Mouse (Mus musculus) mature B cell (primary cell): ENCODE measurements around the gene Clasrp.

Experiments used
- in situ Hi-C: fragments of 300-500 bp; cut with MboI; formaldehyde crosslinking; loops from 2 replicates; pipeline ENCODE4 v1.14.3; 2019

The Clasrp gene

DNA sequence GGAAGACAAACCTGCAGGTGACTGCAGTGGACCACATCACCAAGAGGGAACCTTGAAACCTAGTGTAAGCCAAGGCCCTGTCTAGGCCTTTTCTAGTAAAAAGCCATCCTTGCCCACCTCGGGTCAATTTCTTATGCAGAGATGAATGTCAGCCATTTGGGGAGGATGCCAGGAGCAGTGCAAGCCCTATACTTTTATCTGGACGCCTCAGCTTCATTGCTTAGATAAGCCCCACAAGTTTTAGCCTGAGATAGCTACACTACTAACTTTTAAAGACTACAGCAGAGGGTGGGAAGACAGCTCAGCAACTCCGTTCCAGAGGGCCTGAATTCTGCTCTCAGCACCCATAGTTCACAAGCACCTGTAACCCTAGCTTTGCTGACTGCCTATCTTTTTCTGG lies 40.4 kb downstream of the Clasrp start:
- in situ Hi-C loops, result no loop called here

DNA sequence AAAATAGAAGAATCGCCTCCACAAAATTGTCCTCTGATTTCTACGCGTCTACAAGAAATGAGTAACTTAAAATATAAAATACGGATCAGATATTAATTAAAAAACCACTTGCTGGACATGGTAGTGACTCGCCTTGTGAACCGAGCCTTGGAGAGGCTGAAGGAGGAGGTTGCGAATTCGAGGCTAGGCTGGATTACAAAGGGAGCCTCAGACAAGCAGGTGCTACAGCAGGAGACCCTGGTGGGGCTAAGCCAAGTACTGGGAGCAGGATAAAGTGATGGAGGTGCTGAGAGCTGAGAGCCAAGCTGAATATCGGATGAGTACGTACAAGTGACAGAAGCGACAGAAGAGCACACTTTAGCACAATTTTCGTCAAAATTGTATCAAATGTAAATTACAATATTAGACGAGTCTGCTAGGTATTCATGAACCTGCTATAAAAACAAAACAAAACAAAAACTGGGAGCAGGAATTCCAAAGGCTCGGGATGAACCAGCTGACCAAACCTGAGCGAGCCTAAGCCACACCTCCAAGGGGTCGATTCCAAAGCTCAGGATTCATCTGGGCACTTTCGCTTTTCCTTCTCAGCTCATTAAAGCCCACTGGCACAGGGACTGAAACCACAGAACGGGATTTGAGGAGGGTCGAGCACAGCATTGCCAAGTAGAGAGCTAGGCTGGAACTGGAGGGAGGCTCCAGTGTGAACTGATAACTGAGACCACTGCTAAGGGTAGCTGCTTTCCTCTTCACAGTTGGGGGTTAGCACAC lies 41.5 kb downstream of the Clasrp start, which contains the start of gene Ppp1r37:
Gene Ppp1r37 (minus strand): TSS at position 434 of the 768 bp plus-strand sequence.
- in situ Hi-C loops, result no loop called here

DNA sequence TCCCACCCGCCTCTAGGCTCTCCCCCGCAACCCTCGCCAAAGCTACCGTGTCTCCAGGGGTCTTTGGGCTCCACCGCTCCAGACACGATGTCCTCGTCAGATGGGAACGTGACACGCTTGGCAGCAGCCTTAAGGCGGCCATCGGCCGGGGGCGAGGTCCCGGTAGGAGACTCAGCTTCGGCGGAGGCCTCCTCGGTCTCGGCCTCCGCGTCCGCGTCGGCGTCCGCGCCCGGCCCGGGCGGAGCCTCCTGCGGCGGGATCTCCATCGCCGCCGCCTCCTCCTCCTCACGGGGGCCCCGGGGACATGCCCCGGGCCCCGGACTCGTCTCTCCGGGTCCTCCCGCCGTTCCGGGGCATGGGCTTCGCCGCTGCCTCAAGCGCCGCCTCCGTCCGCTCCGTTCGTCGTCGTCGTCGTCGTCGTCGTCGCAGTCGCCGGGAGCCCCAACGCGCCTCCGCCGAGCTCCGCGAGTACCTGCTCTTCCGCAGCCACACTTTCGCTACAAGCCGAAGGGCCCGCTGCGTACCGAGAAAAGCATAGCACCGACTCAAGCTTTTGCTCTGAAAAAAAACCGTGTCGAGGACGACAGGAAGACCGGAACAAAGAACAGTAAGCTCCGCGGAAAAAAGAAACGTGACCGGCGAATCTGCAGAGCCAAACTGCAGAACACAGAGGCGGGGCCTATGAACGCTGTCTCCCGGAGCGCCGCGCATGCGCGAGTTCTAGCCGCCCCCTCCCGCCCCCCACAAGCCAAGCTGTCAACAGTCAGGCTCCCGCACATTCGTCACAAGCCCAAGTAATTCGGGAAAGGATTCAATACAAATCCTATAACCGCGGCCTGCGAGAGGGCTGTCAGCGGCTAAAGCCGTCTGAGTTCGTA lies 42.3 kb downstream of the Clasrp start:
- in situ Hi-C loops, result no loop called here

DNA sequence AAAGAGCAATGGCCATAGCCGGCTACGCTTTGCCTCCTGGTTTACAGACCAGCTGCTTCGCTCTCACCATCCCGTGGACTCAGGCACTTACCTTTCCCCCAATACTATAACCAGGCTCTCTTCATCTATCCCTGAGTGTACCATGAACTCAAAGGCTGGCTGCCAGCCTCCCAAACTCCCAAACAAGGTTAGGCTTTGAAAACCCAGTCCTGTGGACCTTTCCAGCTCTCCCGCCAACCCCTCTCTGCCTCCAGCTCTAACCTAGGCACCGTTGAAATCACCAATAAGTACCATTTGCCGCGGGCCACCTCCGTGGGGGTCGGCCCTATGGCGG lies 42.9 kb downstream of the Clasrp start:
- in situ Hi-C loops, result no loop called here

GRCm38 (mm10) chr7:19560491-19561260 lies 43.6 kb downstream of the Clasrp start:
- in situ Hi-C loops, result no loop called here

- in situ Hi-C loops, result no loop called here
Measured at GRCm38 (mm10) chr7:19558965-19559364, 45.3 kb downstream of the Clasrp start.

GRCm38 (mm10) chr7:19557982-19558900 lies 46.0 kb downstream of the Clasrp start:
- in situ Hi-C loops, result no loop called here

- in situ Hi-C loops, result no loop called here
Measured at GRCm38 (mm10) chr7:19557086-19557485, 47.2 kb downstream of the Clasrp start.

GRCm38 (mm10) chr7:19554168-19554567 lies 50.1 kb downstream of the Clasrp start:
- in situ Hi-C loops, result no loop called here

DNA sequence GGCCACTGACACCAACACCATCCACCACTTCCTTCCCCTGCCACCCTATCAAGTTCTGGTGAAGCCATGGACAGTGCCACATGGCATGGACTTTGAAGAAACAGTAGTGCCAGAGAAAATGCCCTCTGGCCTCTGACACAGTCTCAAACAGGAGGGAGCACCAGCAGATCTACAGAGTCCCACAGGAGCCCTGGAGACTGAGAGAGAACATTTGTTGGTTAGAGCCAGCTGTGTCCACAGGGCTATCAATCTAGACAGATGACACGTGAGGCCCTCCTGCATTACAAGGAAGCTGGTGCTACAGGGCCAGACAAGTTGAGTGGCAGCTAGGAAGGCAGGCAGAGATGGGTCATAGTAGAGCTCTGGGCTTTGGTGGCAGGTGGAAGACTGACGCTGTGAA lies 51.8 kb downstream of the Clasrp start:
- in situ Hi-C loops, result no loop called here

- in situ Hi-C loops, result no loop called here
Measured at GRCm38 (mm10) chr7:19551634-19552033, 52.7 kb downstream of the Clasrp start.

- in situ Hi-C loops, result no loop called here
Measured at GRCm38 (mm10) chr7:19549394-19549793, 54.9 kb downstream of the Clasrp start.

DNA sequence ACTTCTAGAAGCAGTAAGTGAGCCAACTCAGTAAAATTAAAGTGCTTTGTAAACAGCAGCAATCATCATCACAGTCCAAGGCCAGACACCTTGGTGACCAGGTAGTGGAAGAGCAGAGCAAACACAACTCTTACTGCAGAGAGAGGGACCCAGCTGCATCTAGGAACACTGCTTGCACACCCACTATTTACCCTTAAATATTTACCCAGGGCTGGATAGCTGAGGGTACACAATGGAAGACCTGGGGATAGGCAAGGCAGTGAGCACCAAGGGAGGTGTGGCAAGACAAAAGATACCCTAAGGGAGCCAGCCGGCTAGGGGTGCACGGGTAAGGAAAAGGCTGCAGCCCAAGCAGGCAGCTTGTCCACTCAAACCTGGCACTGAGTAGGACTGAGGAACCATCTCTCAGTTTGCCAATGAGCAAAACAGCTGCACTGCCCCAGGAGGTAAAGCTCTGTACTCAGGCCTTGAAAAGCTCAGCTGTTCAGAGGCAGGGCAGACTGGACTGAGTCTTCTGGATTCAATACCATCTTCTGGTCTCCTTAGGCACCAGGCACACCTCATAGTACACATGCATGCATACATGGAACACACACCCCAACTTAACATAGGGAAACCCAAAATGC lies 56.8 kb downstream of the Clasrp start:
- in situ Hi-C loops, result no loop called here

- in situ Hi-C loops, result no loop called here
Measured at GRCm38 (mm10) chr7:19546007-19546406, 58.3 kb downstream of the Clasrp start.

DNA sequence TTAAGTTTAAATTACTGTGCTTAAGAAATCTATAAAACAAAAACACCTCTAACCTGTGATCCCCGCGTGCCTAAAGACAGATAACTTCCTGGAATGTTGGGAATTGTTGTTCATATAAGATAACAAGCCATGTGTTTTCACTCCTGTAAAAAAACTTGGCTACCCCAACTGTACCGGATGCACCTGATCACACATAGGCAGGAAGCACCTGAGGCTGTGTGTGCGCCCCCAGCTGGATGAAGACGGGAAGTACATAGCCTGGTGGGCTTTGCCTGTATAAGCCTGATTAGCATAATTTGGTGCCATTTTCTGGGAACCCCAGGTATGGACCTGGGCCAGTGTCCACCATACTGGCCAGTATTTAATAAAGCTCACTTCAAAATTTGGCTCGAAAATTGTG lies 60.7 kb downstream of the Clasrp start:
- in situ Hi-C loops, result no loop called here

GRCm38 (mm10) chr7:19542155-19542691 lies 62.1 kb downstream of the Clasrp start:
- in situ Hi-C loops, result no loop called here

GRCm38 (mm10) chr7:19541681-19542154 lies 62.6 kb downstream of the Clasrp start:
- in situ Hi-C loops, result no loop called here

- in situ Hi-C loops, result no loop called here
Measured at GRCm38 (mm10) chr7:19540771-19541566, 63.3 kb downstream of the Clasrp start.

- in situ Hi-C loops, result no loop called here
Measured at GRCm38 (mm10) chr7:19534676-19535075, 69.6 kb downstream of the Clasrp start.
